Mouse (Mus musculus) liver, embryonic 16.5 days (tissue): ENCODE data around the gene Cks1b. TPM values are rescaled to one million over a fixed set of nuclear protein-coding genes. Genes with fewer than 3 reads are reported as not detected.

Source experiments
- ATAC-seq: fragments of 200-750 bp; cut with Nextera tagmentation; 2 replicates; pipeline ENCODE4 v1.8.0; 2017; ENCODE audit warnings: low read depth, mild to moderate bottlenecking, moderate number of reproducible peaks, moderate library complexity
- H3K27ac ChIP-seq: fragments of 300-500 bp; sonication (generic); 2 replicates; pipeline ENCODE4 v1.5.1; 2014; ENCODE audit warnings: mild to moderate bottlenecking, low read length
- H3K27me3 ChIP-seq: fragments of 300-500 bp; sonication (generic); 2 replicates; pipeline ENCODE4 v1.6.1; 2014; ENCODE audit warnings: low read depth, low read length, mixed read lengths; ENCODE audit not compliant: control insufficient read depth, insufficient read depth
- H3K36me3 ChIP-seq: fragments of 300-500 bp; sonication (generic); 2 replicates; pipeline ENCODE4 v1.6.1; 2014; ENCODE audit warnings: mild to moderate bottlenecking; ENCODE audit not compliant: control insufficient read depth, insufficient read depth
- H3K4me1 ChIP-seq: fragments of 300-500 bp; sonication (generic); 2 replicates; pipeline ENCODE4 v1.6.1; 2014; ENCODE audit warnings: low read depth, low read length, mixed read lengths; ENCODE audit not compliant: control insufficient read depth
- H3K4me2 ChIP-seq: fragments of 300-500 bp; sonication (generic); 2 replicates; pipeline ENCODE4 v1.6.1; 2014; ENCODE audit warnings: low read depth, low read length, mixed read lengths
- H3K4me3 ChIP-seq: fragments of 300-500 bp; sonication (generic); 2 replicates; pipeline ENCODE4 v1.5.1; 2014; ENCODE audit warnings: low read depth, mild to moderate bottlenecking, low read length
- H3K9ac ChIP-seq: fragments of 300-500 bp; sonication (generic); 2 replicates; pipeline ENCODE4 v1.6.1; 2014; ENCODE audit warnings: low read depth, low read length
- H3K9me3 ChIP-seq: fragments of 300-500 bp; sonication (generic); replicated peaks from 2 replicates; pipeline ENCODE4 v1.6.1; 2016; ENCODE audit warnings: low read length; ENCODE audit not compliant: control insufficient read depth
- WGBS: fragments of 180-500 bp; shearing (Covaris S2); extraction: QIAGEN DNeasy Blood & Tissue Kit; methylation state at CpG from one replicate; pipeline ENCODE4 v1.1.7; 2014; ENCODE audit not compliant: insufficient replicate concordance; 5-methylcytosine and 5-hydroxymethylcytosine counted together
- polyA plus RNA-seq: library from polyadenylated mRNA; unstranded; fragments of >200 nt; fragmentation: Nextera tagmentation; extraction: Ambion mirVana; gene quantifications from 2 replicates; pipeline ENCODE4 v1.2.1, GENCODE M21; 2015

Cks1b gene
- polyA plus RNA-seq, 1 experiment from 2014 or later = 176 TPM

DNA sequence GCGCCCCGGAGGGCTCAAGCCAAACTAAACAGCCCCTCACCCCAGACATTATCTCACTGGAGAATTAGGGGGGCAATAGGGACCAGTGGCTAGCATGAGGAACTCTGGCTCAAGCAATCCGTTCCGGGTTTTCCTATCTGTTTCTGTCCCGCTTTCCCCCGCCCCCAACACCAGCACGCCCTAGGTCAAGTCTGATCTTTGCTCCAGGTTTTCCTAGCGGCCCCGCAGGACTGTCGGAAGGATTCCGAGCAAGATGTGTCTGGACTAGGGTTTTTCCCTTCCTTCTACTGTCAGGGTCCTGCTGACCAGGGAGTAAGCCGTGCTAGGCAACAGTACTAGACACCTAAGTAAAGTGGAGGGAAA is 23.3 kb downstream of the Cks1b start:
- Histone ChIP-seq H3K36me3 (no peaks in the 10 kb centered on the region), H3K9ac (peak overlapping the region; percentile 73), H3K9me3 (no peaks in the 10 kb centered on the region), H3K27ac (peak overlapping the region; percentile 89), H3K4me1 (peaks cover 42% of the 10 kb centered on the region), H3K4me2 (peak overlapping the region; percentile 99), H3K27me3 (peaks cover 31% of the 10 kb centered on the region), H3K4me3 (peak overlapping the region; percentile 71)
- peak; percentile 9 for ATAC-seq
- under 1% methylated on average over 11 of the region's 12 CpGs for WGBS

DNA sequence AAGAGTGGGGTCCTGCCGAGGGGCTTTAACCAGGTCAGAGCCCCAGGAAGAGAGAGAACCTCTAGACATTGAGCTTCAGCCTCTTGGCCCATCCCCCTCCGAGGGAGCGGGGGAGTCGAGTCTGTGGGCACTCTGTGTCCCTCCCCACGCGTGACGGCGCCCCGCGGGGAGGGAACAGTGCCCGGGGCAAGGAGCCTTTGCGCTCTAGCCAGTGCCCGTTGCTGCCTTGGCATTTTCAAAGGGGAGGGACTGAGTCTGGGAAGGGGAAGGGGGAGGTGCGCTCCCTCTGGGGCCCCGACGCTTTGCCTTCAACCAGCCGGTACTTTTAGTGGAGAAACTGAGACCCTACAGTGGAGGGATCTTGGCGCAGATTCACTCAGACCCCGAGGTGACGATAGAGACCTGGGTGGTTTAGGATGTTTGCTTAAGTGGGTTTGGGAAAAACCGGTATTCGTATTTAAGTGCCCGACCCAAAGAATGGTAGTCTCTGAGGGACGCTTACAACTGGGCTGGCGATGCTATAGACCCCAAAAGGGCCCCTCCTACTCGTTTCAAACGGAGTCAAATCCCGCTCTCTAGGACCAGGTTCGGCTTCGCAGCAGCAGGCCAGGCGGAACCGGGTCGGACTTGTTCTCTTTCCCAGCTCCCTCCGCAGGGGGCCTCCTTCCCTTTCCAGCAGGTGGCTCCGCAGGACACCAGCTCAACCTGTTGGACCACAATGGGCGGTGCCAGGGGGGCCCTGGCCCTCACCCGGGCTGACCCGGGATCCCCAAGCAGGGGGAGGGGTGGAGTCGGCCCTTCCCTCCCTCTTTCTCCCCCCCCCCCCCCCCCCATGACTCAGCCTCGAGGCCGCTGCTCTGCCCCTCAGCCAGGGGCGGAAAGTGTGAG is 23.9 kb downstream of the Cks1b start, which contains the start of gene Zbtb7b:
Gene Zbtb7b (minus strand): TSS at position 771 of the 888 bp plus-strand sequence.
- H3K4me3 ChIP-seq = peak within 1 kb of the TSS; percentile 71
- no peaks in the 10 kb centered on the region for H3K36me3 ChIP-seq
- WGBS = 0% methylated on average over 42 of the region's 42 CpGs
- peak within 1 kb of the TSS; percentile 73 for H3K9ac ChIP-seq
- H3K9me3 ChIP-seq = no peaks in the 10 kb centered on the region
- ATAC-seq = peak; percentile 40
- H3K4me2 ChIP-seq = peak within 1 kb of the TSS; percentile 99
- H3K27me3 ChIP-seq = peaks cover 31% of the 10 kb centered on the region
- peaks cover 45% of the 10 kb centered on the region for H3K4me1 ChIP-seq
- peak within 1 kb of the TSS; percentile 89 for H3K27ac ChIP-seq

DNA sequence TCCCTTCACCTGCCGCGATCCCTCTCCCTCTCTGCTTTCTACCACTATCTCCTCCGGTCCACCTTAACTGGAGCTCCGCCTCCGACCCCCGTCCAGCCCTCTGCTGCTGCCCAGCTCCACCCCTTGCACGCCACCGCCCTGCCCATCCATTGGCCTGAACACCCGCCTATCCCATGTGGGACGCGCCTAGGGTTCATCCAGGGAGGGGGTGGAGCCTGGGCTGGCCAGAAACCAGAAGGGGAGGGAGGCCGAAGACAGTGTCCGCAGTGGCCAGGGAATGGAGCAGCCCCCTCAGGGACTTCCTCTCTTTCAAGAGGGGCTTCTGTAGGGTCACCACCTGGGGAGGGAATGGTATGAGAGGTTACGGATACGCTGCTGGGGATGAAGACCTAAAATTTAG is 24.6 kb downstream of the Cks1b start:
- no peaks in the 10 kb centered on the region for H3K36me3 ChIP-seq
- peak overlapping the region; percentile 73 for H3K9ac ChIP-seq
- H3K4me2 ChIP-seq = peak overlapping the region; percentile 99
- no peaks in the 10 kb centered on the region for H3K9me3 ChIP-seq
- H3K4me1 ChIP-seq = peaks cover 47% of the 10 kb centered on the region
- peak; percentile 93 for ATAC-seq
- WGBS = under 1% methylated on average over 15 of the region's 15 CpGs
- H3K4me3 ChIP-seq = peak overlapping the region; percentile 71
- peaks cover 31% of the 10 kb centered on the region for H3K27me3 ChIP-seq
- H3K27ac ChIP-seq = peak overlapping the region; percentile 89

- no peaks in the 10 kb centered on the region for H3K36me3 ChIP-seq
- no peaks in the 10 kb centered on the region for H3K9me3 ChIP-seq
- peaks cover 31% of the 10 kb centered on the region for H3K27me3 ChIP-seq
- ATAC-seq = no peak
- H3K4me2 ChIP-seq = peak overlapping the region; percentile 99
- peak overlapping the region; percentile 68 for H3K9ac ChIP-seq
- H3K27ac ChIP-seq = peak overlapping the region; percentile 81
- WGBS = 0% methylated on average over 21 of the region's 24 CpGs
- H3K4me1 ChIP-seq = peaks cover 55% of the 10 kb centered on the region
- peak overlapping the region; percentile 71 for H3K4me3 ChIP-seq
Observed at GRCm38 (mm10) chr3:89392871-89393311, 25.3 kb downstream of the Cks1b start.

- no peaks in the 10 kb centered on the region for H3K36me3 ChIP-seq
- H3K4me2 ChIP-seq = peak overlapping the region; percentile 99
- ATAC-seq = peak; percentile 5
- H3K4me3 ChIP-seq = peak overlapping the region; percentile 71
- H3K27ac ChIP-seq = peak overlapping the region; percentile 81
- H3K4me1 ChIP-seq = peaks cover 63% of the 10 kb centered on the region
- WGBS = 1% methylated on average over 55 of the region's 56 CpGs
- H3K9ac ChIP-seq = peak overlapping the region; percentile 68
- H3K27me3 ChIP-seq = peaks cover 31% of the 10 kb centered on the region
- H3K9me3 ChIP-seq = no peaks in the 10 kb centered on the region
Observed at GRCm38 (mm10) chr3:89391663-89392511, 26.3 kb downstream of the Cks1b start.

DNA sequence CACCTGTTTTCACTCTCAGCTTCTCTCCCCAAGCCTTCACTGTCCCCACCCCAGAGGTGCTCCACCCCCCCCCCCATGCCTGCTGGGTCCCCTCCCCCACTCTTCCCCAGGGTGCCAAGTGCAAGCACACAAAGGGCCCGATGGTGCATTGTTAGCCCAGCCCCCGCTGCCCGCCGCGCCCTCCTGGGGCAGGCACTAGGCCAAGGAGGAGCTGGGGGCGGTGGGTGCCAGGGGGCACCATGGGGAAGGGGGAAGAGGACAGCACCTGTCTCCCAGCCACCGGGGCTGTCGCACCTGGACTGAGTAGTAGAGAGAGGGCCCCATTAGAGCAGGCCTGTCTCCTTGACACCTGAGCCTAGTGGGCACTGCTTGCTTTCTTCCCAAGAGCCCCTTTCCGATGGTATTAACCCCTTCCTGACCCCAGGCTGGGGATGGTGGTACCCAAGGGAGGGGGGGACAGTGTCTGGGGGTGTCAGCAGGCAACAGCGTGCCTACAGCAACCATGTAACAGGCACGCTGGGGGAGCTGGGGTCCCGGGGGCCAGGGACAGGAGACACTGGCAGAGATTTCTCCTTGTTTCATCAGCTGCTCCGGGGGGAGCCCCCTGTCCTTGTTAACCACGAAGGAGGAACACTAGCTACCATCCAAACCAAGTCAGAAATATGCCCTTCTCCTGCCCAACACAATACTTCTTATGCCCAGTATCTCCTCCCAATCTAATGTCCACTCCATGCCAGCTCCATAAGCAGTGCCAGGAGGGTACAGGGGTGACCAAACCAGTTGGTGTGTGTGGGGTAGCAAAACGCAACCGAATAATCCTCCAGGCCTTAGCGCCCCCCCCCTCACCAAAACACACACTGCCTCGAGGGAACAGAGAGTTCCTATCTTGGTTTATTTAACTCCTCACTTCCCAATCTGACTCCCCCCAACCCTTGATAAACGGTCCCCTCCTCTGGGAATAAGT is 27.2 kb downstream of the Cks1b start:
- Histone ChIP-seq H3K27me3 (peaks cover 31% of the 10 kb centered on the region), H3K4me2 (peak overlapping the region; percentile 99), H3K4me1 (peaks cover 57% of the 10 kb centered on the region), H3K27ac (peak overlapping the region; percentile 81), H3K9ac (peak overlapping the region; percentile 68), H3K9me3 (no peaks in the 10 kb centered on the region), H3K36me3 (no peaks in the 10 kb centered on the region), H3K4me3 (peak overlapping the region; percentile 71)
- ATAC-seq = no peak
- WGBS = 18% methylated on average over 19 of the region's 19 CpGs

GRCm38 (mm10) chr3:89390111-89390515 is 28.1 kb downstream of the Cks1b start:
- H3K4me1 ChIP-seq = peaks cover 48% of the 10 kb centered on the region
- H3K4me2 ChIP-seq = peak overlapping the region; percentile 99
- WGBS = 39% methylated on average over 5 of the region's 5 CpGs
- peaks cover 27% of the 10 kb centered on the region for H3K27me3 ChIP-seq
- H3K27ac ChIP-seq = peak overlapping the region; percentile 81
- ATAC-seq = no peak
- H3K9ac ChIP-seq = no peak overlapping the region
- H3K4me3 ChIP-seq = no peak overlapping the region
- H3K9me3 ChIP-seq = no peaks in the 10 kb centered on the region
- H3K36me3 ChIP-seq = no peaks in the 10 kb centered on the region
